Mouse (Mus musculus) megakaryocyte, embryonic 14.5 days (primary cell): ENCODE data around the gene Bnc2.

Experiments used
- FLI1 ChIP-seq: IDR thresholded peaks from 2 replicates; pipeline ENCODE4 v1.6.1; 2012; ENCODE audit warnings: low read length, inconsistent platforms, mixed read lengths
- GATA1 ChIP-seq: IDR thresholded peaks from 3 replicates; pipeline ENCODE4 v1.6.1; 2012; ENCODE audit warnings: mixed read lengths, low read length, inconsistent platforms, borderline replicate concordance

DNA sequence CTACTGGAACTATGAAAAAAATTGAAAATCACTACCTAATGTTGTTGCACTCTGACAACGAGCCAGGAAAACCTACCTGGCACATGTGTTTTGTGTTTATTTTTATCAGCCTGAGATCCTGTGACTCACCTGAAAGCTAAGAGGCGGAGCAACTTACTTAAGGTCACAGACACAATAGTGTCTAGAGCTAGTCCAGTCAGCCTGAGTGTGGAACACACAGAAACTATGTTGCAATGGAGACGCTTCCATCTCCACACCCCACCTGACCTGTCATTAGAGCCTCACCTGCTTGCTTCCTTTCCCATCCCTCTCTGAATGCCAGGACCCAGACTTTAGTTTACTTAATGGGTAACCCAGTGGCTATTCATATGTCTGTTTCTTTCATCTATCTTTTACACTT, 364.2 kb downstream of the Bnc2 start:
- TF ChIP-seq GATA1: no peak
- TF ChIP-seq FLI1: no peak
